Mouse (Mus musculus) liver, postnatal 0 days (tissue): ENCODE results near the gene Sucla2.

ENCODE experiments used
- CTCF ChIP-seq: sonication (generic); IDR thresholded peaks from 2 replicates; pipeline ENCODE4 v1.5.1; 2016; ENCODE audit warnings: antibody characterized with exemption, low read depth
- EP300 ChIP-seq: IDR thresholded peaks from 2 replicates; pipeline ENCODE4 v1.6.1; 2016; ENCODE audit warnings: antibody characterized with exemption, low read depth, mild to moderate bottlenecking

DNA sequence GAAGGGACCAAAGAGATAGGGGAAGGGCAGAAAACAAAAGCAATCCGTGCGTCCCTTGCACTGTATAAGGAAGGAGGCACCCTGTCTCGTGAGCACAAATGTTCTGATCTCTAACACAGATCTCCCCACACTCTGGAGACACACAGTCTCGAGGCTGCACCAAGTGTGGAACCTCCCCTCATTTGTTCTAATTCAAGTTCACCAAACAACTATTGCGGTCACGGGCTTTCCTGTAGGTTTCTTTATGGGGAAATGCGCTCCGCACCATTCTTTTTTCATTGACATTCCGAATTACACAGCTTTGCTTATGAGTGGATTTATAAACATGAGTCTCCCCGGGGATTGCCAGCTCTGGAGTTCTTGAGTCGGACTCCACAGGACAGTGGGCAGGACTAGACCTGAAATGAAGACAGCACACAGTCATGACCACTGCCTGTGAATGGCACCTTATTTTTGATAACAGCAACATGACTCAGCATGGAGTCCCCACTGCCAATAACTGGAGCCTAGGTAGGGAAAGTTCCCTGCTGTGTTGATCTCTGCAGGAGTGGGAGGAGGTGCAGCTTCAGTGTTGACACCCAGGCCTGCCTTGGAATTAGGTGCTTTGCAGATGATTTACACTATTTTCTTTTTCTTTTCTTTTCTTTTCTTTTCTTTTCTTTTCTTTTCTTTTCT is 17.3 kb upstream of the Sucla2 start:
- no peak for TF ChIP-seq CTCF
- TF ChIP-seq EP300, result 0 out of 2 replicates have a peak, but pooled peaks have one; percentile 8
